Mouse (Mus musculus): ENCODE results near the gene Myef2. TPM values are rescaled to one million over a fixed set of nuclear protein-coding genes. Genes with fewer than 3 reads are reported as not detected.

Myef2 gene
- total RNA-seq (2023), result 10 to 100 TPM; 32.3 to 35.4 TPM

DNA sequence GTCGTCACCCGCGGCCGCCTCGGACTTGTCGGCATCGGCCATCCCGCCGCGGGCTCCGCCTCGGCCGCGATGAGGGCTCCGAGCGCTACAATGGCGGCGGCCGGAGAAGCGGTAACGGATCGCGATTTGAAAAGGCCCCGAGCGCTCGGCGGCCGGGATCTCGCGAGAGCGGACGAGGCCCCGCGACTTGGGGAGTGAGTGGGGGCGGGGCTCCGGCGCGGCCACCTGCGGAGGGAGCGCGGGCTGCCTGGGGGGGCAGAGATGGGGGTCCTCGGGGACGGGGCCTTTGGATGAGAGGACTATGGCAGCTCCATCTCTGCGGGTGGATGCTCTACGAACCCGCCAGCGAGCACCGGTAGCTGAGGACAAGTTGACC lies at the start of gene Myef2:
Gene Myef2, minus strand, starts transcription at position 185 of the 376 bp plus-strand sequence.

DNA sequence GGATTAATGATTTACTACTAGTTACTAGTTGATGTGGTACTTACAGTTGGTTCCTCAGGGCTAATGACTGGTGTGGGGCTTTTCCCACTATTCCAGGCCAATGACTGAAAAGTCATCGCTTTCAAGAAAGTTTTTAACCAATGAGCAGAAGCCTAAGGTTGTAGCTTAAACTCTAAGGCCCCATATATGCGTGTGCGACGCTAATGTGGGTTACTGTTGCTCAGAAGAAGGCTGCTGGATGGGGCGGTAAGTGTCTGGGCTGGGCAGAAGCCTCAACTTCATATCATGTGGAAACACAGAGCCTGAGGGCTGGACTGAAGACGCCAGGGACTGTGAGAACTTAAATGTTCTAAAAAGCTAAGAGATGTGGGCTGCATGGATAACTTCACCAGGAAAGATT lies 28.9 kb upstream of the Myef2 start, which contains the start of gene Slc12a1:
Gene Slc12a1, plus strand, starts transcription at position 118 of the 400 bp plus-strand sequence.

DNA sequence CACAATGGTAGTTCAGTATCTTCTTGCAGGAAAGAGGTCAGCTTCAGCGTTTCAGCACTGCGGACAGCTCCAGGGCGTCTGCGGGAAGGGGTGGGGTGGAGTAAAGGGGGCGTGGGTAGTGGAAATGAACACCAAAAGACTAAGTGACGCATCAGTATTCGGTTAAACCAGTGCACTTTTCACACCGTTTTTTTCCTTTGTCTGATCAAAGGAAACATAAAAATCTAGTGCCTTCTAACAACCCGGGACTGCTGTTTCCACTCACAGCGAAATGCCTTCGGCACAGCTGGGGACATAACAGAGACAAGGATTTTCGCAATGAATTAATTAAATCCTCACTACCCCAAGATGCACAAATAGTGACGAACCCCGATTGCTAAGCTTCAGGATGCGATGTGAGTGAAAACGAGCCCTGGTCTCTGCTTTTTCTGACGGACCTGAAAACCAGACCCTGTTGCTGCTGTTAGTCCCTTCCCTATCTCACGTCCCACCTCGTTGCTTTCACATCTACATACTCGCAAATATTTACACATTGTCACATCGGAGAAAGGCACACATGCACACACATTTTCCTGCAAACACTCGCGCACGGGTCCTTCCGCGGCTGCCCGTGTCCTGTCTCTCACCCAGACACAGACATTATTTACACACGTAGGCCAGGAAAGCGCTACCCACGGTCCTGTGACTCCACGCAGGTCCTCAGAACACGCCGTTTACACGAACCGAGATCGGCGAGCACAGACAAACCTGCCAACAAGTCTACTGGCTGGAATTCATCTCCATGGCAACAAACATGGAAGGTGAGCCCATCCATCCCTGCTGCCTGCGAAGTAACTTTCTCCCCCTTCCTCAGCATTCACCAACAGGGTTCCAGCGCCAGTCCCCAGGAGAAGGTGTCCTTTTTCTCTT lies 12.7 kb upstream of the Myef2 start, which contains the start of gene Ctxn2:
Gene Ctxn2, plus strand, starts transcription at position 790 of the 909 bp plus-strand sequence.

DNA sequence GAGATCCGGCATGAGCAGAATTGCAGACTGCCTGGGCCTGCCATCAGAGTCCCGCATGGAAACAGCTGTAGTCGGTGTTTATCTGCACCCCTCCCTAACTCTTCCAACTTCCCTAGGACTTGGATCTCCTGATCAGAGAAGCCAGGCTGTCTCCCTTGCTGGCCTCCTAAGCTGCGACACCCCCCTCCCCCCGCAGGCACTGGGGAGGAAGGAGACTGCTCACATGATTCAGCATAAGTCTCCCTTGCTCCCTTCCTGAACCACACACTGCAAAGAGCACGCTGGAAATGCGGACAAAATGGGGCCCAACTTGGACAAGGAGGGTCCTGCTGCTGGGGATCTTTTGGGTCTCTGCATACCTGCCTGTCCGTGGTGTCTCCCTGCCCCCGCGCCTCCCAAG lies 55.6 kb downstream of the Myef2 start, which contains the start of gene Slc24a5:
Gene Slc24a5, plus strand, starts transcription at position 231 of the 400 bp plus-strand sequence.

Other genes starting within 250 kb of the Myef2 start
- not detected for gene Slc24a5, start 55.5 kb downstream of the Myef2 start, total RNA-seq (2023)
- gene Ctxn2, start 13.0 kb upstream of the Myef2 start, total RNA-seq (2023), result not detected
- gene Slc12a1, start 28.8 kb upstream of the Myef2 start, total RNA-seq (2023), result not detected
- 10 to 100 TPM; 25.6 to 26.0 TPM for gene Dut, start 123.5 kb upstream of the Myef2 start, total RNA-seq (2023)